ENCODE assay signal across 16 mouse cellular contexts in genomic region chr17:6195390-6195789, GRCm38 (mm10).
"Had no signal": no experiment of that assay in that cellular context is flagged by ENCODE, and none has a peak within 500 bp of the region (broad histone marks: within the 10 kb centered on the region; RNA-seq: fewer than 3 reads in every experiment).

No protein-coding gene starts in this region.

- H3K9ac ChIP-seq: neural tube, embryonic 13.5 days; neural tube, embryonic 15.5 days; stomach, embryonic 15.5 days had no signal

- H3K27ac ChIP-seq: neural tube, embryonic 13.5 days; neural tube, embryonic 15.5 days; stomach, embryonic 15.5 days; stomach, postnatal 0 days had no signal

- H3K4me3 ChIP-seq: neural tube, embryonic 13.5 days; neural tube, embryonic 15.5 days; stomach, embryonic 15.5 days had no signal

- H3K27me3 ChIP-seq: neural tube, embryonic 13.5 days; neural tube, embryonic 15.5 days; stomach, embryonic 15.5 days had no signal

- H3K4me2 ChIP-seq: neural tube, embryonic 13.5 days; neural tube, embryonic 15.5 days; stomach, embryonic 15.5 days had no signal

- H3K9me3 ChIP-seq: neural tube, embryonic 13.5 days; neural tube, embryonic 15.5 days; stomach, embryonic 15.5 days had no signal

- DNase-seq: retina, postnatal 1 day; right cerebral cortex, adult 18-20 months; right cerebral cortex, postnatal 14 days; right cerebral cortex, postnatal 25 days; right cerebral cortex, postnatal 4 days; spleen, adult 18-20 months; thymus, adult 18-20 months; thymus, adult 2 months; thymus, postnatal 14 days; thymus, postnatal 25 days; thymus, postnatal 36 days; thymus, postnatal 4 days had no signal

- H3K4me1 ChIP-seq: neural tube, embryonic 13.5 days; neural tube, embryonic 15.5 days; stomach, embryonic 15.5 days had no signal
